Mouse (Mus musculus): ENCODE results near the gene Egfl7.

Egfl7 gene

GRCm38 (mm10) chr2:26611054-26611453, 31.2 kb downstream of the Egfl7 start:
- DNase-seq (ENCODE audit: low spot score in 2 of 2): no peak

GRCm38 (mm10) chr2:26611896-26612295, 32.1 kb downstream of the Egfl7 start:
- DNase-seq (ENCODE audit: low spot score in 2 of 2): no peak

- DNase-seq (ENCODE audit: low spot score in 2 of 2): no peak
Observed at GRCm38 (mm10) chr2:26614903-26615302, 35.1 kb downstream of the Egfl7 start.

- DNase-seq (ENCODE audit: low spot score in 2 of 2): peak; percentile 29 to 43
Observed at GRCm38 (mm10) chr2:26615459-26616124, 35.8 kb downstream of the Egfl7 start.

- DNase-seq (ENCODE audit: low spot score in 2 of 2): no peak
Observed at GRCm38 (mm10) chr2:26617331-26617730, 37.5 kb downstream of the Egfl7 start.

- no peak for DNase-seq (ENCODE audit: low spot score in 2 of 2)
Observed at GRCm38 (mm10) chr2:26617928-26618327, 38.1 kb downstream of the Egfl7 start.

- DNase-seq (ENCODE audit: low spot score in 2 of 2): peak in 1 of 2 experiments; percentile 7
Observed at GRCm38 (mm10) chr2:26621246-26621645, 41.4 kb downstream of the Egfl7 start.

GRCm38 (mm10) chr2:26622984-26623383, 43.2 kb downstream of the Egfl7 start:
- no peak for DNase-seq (ENCODE audit: low spot score in 2 of 2)

GRCm38 (mm10) chr2:26625419-26625818, 45.6 kb downstream of the Egfl7 start:
- no peak for DNase-seq (ENCODE audit: low spot score in 2 of 2)

- DNase-seq (ENCODE audit: low spot score in 2 of 2): no peak
Observed at GRCm38 (mm10) chr2:26626081-26626480, 46.3 kb downstream of the Egfl7 start.

GRCm38 (mm10) chr2:26627921-26628739, 48.3 kb downstream of the Egfl7 start, which contains the start of gene Fam69b:
TSS of gene Fam69b (plus strand) at chr2:26628457.
- peak; percentile 86 to 93 for DNase-seq (ENCODE audit: low spot score in 2 of 2)

GRCm38 (mm10) chr2:26628792-26629437, 49.1 kb downstream of the Egfl7 start:
- DNase-seq (ENCODE audit: low spot score in 2 of 2): no peak

- DNase-seq (ENCODE audit: low spot score in 2 of 2): no peak
Observed at GRCm38 (mm10) chr2:26632541-26633395, 53.0 kb downstream of the Egfl7 start.

- DNase-seq (ENCODE audit: low spot score in 2 of 2): no peak
Observed at GRCm38 (mm10) chr2:26633953-26634530, 54.2 kb downstream of the Egfl7 start.

- DNase-seq (ENCODE audit: low spot score in 2 of 2): peak in 1 of 2 experiments; percentile 7
Observed at GRCm38 (mm10) chr2:26634629-26635488, 55.0 kb downstream of the Egfl7 start.

- DNase-seq (ENCODE audit: low spot score in 2 of 2): no peak
Observed at GRCm38 (mm10) chr2:26635489-26636324, 55.9 kb downstream of the Egfl7 start.

- DNase-seq (ENCODE audit: low spot score in 2 of 2): no peak
Observed at GRCm38 (mm10) chr2:26636325-26636635, 56.5 kb downstream of the Egfl7 start.

GRCm38 (mm10) chr2:26637316-26637932, 57.6 kb downstream of the Egfl7 start:
- DNase-seq (ENCODE audit: low spot score in 2 of 2): no peak

- DNase-seq (ENCODE audit: low spot score in 2 of 2): no peak
Observed at GRCm38 (mm10) chr2:26638039-26638438, 58.2 kb downstream of the Egfl7 start.

Measured in right cerebral cortex, adult 2 months (tissue).